Mouse (Mus musculus) kidney, postnatal 14 days (tissue): Measurements from ENCODE around the gene Dock9.
A peak's percentile ranks its signal among the peaks of the same experiment; 100 is the strongest.

Experiments
- DNase-seq: peaks from one replicate; pipeline ENCODE4 v3.0.0; 2022; ENCODE audit warnings: mixed read lengths

Dock9 gene

DNA sequence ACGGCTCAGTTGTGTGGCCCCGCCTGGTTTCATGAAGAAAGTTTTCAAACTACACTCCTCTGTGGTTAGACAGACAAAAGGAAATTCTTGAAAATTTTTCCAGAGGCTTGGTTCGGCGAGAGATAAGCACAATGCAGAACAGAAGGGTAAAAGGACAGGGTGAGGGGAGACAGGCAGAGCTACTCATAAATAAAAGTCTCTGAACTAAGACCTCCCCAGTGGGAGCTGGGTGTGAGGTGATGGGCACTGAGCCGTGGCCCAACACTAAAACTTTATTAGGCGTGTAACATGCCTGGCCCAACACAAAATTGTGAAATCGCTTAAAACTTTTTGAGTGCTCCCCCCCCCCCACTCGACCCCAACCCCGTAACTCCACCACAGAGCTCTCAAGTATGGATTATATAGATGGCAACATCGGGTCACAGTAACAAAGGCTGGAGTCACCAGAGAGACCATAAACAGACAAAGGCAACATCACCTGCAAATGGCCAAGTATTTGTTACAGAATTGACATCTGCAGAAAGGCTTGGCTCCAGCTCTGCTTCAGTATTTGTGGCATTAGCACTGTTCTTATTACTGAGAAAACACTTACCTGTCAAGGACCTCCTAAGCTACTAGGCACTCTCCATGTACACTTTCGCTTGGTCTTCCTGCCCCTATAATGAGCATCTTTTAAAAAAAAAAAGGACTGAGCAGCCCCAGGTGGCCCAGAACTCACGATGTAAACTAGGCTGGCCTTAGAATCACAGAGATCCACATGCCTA lies 138.4 kb downstream of the Dock9 start:
- peak; percentile 47 for DNase-seq

DNA sequence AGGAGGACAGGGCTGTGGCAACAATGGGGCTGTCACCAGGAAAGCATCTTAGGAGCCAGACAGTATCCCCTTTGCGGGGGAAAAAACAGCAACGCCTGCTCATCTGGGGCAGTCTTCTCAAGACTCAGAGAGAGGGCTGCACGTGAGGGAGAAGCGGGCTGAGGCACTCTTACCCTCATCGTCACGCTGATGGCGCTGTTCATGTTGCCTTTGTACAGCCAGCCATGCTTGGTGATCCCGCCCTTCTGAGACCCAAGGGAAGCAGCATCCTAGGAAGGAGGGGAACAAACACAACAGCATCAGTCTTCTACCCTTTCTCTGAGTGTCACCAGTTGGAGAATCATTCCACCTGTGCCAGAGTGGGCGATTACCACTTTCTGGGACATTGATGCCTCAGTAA lies 139.1 kb downstream of the Dock9 start:
- no peak for DNase-seq

DNA sequence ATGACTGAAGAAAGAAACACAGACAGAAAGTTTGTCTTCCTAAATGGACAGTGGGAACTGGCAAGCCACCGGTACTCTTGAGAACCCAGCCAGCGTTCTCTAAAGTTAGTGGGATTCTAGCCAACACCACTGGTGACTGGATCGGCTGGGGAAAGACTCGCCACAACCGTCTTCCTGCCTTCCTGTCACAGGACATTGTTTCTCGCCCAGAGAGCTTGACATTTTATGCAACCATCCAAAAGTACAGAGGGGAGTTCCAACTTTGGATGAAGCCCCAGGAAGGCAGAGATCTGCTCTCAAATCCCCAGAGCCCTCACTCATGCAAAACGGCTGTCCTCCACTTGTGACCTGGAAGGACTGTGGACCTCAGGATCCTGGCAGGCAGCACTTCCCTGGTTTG lies 140.0 kb downstream of the Dock9 start:
- no peak for DNase-seq

DNA sequence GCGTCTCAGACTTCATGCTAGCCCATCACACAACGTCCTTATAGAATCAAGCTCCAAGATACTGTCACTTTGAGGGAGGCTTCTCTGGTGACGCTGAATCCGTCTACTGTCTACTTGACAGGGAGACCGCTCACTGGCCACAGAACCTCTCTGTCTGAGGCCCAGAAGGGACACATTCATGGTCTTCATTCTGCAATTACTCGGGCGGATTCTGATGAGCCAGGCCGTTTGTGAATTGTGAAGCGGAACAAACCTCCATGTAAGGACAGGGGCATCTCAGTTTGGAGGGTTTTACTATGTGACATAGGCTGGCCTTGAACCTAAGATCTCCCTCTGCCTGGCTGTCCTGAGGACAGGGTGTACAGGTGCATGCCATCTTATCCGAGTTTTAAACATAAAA lies 140.7 kb downstream of the Dock9 start:
- DNase-seq: no peak

DNA sequence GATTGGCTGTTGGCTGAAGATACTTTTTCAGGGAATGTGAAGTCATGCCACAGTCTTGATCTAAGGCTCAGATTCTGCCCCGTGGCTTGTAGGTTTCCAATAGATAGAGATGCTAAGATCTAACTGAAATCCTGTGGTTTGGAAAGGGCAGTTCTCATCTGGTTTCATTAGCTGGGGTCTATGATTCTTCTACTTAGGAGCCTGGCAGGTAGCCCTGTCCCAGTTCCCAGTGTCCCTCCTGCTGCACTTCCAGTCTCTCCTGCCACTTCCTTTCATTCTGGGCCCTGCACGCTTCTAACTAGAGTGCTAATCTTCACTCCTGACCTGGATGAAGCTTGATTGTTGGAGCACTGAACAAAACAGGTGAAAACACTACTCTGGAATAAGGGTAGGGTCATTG lies 142.7 kb downstream of the Dock9 start:
- no peak for DNase-seq

DNA sequence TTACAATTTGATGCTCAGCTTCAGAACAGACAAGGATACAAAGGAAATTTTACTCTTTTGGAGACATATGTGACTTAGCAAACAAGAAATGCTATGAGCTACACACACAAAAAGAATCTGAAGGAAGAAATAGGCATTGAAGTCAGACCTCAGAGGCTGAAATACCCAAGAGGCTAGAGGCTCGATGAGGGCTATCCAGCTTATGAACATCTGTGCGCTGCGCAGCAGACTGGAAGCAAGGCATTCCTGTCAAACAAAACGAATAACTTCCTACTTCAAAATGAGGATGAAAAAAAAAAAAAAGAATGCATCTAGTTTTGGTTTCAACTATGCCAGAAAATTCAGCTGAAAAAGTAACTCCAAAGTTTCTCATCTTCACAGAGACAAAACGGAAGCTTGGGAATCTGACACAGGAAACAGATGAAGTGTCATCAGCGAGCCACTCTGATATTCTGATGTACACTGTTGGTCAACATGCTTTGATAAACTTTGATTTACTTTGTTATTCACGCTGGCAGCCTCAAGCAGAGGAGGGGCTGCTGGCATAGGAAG lies 143.1 kb downstream of the Dock9 start:
- no peak for DNase-seq

DNA sequence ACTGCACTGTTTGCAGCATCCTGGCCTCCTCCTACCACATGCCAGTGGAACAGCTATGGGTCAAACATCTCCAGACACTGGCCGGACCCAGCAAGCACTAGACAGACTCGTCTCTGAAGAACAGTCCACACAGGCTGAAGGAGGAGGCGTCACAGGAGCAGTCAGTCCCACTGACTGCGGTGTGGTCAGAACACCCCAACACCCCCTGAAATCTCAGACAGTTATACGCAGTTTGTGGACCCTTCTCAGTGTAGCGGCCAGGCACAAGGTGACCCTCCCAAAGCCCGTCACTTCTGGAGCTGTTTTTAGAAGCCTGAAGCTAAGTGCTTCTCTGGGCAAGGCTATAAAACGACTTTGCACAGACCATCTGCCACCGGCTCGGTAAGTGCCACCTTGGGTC lies 143.9 kb downstream of the Dock9 start:
- no peak for DNase-seq

DNA sequence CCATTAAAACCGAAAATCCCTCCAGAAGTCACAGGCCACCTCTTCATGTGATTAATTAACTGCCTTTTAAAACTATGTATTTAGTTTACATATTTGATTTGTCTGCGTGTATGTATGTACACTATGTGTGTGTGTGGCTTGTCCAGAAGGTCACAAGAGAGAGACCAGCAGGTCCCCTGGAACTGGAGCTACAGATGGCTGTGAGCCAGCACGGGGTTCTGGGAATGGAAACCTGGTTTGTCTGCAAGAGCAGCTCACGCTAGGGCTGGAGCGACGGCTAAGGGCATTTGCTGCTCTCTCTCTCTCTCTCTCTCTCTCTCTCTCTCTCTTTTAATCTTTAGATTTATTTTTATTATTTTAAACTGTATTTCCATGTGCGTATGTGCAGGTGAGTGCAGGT lies 144.4 kb downstream of the Dock9 start:
- DNase-seq: no peak

DNA sequence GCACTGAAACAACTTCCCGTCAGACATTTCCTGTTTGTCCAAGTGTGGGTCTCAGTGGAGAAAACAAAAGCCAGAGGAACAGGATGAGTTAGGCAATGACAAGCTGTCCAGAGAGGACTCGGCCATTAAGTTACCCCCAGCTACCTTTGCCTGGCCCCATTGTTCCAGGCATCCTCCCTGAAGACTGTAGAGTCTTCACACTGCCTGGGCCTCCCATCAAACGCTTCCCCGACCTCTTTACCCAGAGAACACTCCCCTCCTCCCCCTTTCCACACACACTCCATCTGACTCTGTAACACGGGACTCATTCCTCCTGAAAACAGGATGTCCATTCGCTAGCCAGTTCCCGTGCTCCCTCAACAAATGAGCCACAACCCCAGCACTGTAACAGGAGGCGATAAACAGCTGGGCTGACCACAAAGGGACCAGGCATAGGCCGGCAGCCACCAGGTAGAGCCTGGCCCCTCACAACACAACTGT lies 149.0 kb downstream of the Dock9 start:
- peak; percentile 58 for DNase-seq

DNA sequence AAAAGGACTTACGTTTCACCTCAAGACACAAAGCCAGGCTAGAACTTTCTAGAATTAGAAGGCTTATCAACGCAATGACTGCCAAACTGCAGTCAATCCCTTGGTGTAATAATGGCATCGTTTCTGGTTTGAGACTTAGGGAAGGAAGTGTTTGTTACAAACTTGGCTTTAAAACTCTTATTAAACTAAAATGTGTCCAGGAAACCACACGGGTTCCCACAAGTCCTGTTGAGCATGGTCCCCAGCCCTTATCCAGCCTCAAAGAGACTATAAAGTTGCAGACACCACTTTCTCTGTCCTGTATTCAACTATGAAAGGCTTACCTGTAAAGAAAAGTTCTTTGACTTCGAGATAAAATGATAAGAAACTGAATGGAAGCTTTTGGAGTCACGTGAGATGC lies 149.9 kb downstream of the Dock9 start:
- DNase-seq: no peak

DNA sequence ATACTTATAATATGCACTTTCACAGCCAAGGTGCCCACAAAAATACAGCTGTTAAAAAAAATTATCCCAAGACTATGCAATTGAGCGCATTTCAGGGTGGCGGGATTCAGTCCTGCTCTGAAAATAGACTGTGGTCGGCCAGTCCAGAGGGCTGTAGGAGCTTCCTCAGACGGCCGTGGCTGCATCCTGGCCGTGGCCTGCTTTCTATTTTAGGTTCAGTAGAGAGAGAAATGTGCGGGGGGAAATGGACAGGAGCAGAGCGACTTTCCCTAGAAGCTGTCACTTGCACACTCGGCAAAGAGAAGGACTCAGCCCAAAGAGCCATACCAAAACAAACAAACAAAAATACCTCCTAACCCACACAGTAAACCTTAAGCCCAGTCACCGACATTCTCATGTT lies 151.0 kb downstream of the Dock9 start:
- peak; percentile 50 for DNase-seq

DNA sequence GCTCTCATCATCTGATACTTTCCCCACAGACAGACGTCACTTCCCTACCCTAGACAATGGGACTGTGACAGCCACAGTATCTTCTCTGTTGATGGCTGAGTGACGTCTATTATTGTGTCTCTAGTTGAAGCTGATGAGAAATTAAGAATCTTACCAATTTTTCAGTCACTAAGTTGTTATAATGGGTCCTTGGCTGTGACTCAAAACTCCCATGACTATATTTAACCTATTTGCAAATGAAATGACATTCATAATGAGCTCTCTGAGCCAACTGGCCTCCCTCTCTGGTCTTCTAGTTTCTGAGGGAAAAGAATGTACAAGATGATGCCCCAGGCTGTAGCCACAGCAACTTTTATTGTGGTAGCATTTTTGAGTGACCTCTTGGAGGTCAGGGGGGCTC lies 153.3 kb downstream of the Dock9 start:
- DNase-seq: no peak

DNA sequence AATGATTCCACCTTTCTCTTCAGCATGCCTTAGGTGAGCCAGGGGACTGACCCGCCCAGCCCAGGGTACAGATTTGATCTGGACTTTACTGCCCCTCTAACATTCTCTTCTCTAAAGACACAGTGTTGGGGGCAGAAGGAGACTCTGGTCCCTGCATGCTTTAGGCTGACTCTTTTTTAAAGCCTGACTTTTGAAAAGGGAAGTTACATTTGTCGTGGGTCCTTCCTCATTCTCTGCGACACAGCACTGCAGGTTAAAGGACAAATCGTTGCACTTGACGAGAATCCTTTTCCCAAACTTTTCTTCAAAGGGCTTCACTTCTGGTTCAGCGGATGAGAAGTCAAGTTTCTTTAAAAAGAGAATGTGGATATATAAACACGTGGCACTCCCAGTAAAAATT lies 156.4 kb downstream of the Dock9 start:
- no peak for DNase-seq

DNA sequence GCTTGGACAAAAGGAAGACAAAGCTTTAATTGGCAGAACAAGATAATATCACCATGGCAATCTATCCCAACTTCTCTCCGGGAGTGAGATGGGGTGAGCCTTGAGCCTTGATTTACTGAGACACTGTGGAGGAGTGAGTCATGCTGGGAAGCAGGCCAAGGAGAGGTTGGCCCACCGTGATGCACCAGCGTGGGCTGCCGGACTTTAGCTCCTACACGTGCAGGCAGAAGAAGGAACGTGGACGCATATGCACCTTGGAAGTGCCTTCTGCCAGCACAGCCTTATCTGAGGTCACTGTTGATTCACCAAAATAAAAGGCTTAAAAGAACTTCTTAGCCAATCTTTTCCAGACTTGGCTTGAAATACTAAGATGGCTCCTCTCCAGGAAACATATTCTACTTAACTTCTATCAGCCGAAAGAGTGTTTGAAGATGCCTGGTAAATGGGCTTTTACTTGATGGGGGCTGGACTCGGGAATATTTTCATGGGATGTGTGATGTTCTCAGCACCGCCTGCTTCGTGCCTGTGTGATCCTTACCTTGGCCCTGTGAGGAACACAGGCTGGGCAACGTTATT lies 160.6 kb downstream of the Dock9 start:
- DNase-seq: peak; percentile 29

DNA sequence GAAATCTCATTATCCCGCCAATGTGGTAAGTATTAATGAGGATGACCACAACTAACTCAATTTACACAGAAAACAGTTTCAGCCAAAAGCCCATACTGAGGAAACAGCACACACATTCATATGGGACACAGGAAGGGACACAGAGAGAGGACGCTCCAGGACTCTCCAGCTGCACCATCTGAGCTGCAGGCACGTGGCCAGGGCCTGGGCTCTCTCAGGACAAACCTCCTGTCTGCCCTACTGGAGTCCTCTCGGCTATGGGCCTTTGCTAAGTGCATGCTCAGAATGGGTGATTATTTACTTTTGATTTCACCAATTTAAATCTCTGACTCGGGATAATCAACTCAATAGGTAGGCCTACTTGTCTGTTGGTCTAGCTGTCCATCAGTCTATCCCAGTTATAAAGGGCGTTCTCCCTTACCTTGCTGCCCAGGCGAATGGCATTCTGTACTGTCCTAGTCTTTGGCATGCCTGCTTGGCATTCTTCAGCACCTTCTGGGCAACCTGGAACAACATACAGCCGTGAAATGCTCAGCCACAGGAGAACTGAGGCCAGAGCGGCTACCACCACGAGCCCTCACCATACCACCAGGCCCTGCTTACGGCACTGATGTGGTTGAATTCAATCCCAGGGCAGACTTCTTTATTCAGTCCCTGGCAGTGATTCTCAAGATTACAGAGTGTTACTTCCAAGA lies 162.8 kb downstream of the Dock9 start:
- DNase-seq: peak; percentile 38

DNA sequence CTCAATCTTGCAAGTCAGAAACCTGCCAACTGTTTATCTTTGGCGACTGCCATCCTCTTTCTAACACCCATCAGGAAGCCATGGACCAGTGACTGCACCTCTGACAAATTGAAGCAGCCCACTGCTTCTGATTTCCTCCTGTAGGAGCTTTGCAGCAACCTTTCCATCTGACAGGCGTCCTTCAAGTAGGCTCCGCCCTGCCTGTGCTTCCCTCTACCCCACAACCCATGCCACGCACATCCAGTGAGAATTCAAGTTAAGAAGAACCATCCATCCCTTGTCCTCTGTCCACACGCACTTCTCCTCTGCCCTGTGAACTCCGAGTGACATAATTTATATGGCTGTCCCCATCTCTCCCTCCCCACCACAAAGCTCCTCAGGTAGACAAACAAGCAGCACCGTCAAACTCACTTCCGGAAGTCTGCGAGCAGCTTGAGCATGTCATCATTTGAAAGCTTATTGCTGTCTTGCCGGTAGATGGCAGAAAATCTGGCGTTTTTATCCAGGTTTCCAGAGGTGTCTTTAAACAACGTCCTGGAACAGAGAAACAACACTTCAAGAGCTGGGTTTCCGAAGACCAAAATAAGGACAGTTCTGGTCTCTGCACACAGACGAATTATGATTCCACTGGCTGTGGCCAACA lies 163.4 kb downstream of the Dock9 start:
- peak; percentile 47 for DNase-seq

DNA sequence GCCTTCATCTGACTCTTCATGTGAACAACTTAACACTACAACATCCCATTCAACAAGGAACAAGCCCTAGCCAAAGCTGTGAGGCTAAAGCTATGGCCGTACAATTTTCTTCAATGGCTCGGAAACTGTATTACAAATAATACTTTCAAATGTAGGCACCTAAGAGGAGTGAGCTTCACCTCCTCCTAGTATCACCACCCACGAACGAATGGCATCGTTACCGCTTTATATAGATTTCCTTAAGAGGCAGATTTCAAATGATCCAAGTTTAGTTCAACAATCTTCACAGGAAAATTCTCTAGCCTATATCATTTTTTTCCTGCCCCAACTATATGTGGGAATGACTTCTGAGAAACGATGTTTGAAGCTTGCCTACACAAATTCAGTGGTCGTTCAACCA lies 165.7 kb downstream of the Dock9 start:
- no peak for DNase-seq

DNA sequence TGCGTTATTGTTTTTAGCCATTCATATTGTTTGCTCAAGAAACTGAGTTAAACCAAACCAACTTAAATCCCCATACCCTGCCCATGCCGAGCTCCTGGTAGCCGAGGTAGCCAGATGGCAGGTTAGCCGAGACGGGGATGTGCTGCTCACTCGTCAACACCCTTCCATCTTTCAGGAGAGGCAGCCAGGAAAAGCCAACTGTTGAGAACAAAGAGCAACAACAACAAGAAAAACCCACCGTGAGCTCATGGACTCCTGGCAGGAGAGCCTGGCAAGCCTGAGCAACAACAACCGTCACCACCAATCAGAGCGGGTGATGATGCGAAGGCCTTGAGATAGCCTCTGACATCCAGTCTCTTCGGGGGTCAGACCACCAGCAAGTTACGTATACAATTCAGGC lies 170.9 kb downstream of the Dock9 start:
- no peak for DNase-seq

DNA sequence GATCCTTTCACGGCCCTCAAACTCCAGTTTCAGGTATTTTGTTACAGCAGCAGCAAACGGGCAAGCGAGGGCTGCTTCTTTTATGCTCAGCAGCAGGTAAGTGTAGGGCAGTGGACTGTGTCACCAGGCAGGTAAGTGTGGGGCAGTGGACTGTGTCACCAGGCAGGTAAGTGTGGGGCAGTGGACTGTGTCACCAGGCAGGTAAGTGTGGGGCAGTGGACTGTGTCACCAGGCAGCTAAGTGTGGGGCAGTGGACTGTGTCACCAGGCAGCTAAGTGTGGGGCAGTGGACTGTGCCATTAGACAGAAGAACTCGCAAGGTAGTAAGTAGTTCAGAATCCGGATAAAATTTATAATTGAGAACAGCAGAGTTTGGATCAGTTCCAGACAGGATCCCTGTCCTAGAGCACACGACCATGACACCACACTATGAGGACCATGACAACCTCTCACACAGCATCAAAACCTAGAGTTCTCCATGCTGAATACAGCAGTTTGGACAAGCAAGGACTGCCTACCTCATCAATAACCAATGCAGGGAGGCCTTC lies 173.6 kb downstream of the Dock9 start:
- DNase-seq: peak; percentile 43

DNA sequence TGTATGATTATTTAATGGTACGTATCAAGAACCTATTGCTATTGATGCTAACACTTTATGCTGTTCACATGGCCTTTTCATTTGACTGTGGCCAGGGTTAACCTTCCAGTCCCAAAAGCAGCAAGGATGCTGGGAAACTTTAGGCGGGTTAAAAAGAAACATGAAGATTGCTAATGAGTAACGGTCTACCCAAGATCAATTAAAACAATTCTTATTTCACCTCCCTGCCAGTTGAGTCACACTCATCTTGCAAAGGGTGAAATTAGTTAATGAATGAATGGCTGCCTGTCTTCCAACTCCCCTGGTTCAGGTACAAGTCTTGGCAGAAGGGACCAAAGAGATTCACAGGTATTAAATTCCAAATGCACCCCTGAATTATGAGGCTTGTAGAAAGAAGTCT lies 175.8 kb downstream of the Dock9 start:
- DNase-seq: no peak

DNA sequence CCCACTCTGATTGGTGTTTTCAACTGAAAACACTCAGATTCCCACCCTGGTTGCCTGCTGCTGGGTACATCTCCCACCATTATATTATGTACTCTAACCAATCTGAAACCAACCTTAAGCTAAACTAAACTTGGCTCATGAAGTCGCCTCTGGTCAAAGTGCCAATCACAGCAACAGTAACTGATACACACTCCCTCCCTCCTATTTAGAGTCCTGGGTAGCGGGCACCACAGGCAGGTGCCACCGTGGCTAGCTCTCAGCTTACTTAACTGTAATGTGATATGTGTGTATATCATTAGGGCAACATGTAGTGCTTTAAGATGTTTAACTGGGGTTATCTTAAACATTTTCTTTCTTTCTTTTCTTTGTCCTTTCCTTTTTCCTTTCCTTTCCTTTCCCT lies 177.1 kb downstream of the Dock9 start:
- no peak for DNase-seq

DNA sequence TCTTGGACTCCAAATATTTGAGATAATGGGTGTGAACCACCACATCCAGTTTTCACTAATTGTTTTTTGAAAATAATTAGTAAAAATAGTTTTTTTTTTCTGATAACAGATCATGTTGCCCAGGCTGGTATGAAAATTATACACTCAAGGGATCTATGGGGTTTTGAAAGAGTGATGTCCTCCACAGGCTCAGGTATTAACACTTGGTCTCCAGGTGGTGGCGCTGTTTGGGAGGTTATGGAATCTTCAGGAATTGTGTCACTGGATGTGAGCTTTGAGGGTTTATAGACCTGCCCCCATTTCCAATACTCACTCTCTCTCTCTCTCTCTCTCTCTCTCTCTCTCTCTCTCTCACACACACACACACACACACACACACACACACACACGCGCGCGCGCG lies 177.5 kb downstream of the Dock9 start:
- DNase-seq: no peak
